Mouse (Mus musculus): ENCODE data around the gene Sgk1.
"Not testable (repeated sequence)": the region's sequence is repeated elsewhere in the genome, so short reads cannot be mapped to it uniquely, and the experiment has no call there.

Sgk1 gene

GRCm38 (mm10) chr10:21868623-21869022 lies 13.4 kb upstream of the Sgk1 start:
- DNase-seq = no peak

GRCm38 (mm10) chr10:21881837-21882183 lies 174 bp upstream of the Sgk1 start:
- DNase-seq = no peak

- DNase-seq = peak; percentile 25
Observed at GRCm38 (mm10) chr10:21883587-21883986, 1.6 kb downstream of the Sgk1 start.

- DNase-seq = no peak
Observed at GRCm38 (mm10) chr10:21884534-21884933, 2.5 kb downstream of the Sgk1 start.

GRCm38 (mm10) chr10:21889141-21889765 lies 7.3 kb downstream of the Sgk1 start:
- DNase-seq = no peak

- no peak for DNase-seq
Observed at GRCm38 (mm10) chr10:21890293-21890692, 8.3 kb downstream of the Sgk1 start.

GRCm38 (mm10) chr10:21891442-21891841 lies 9.5 kb downstream of the Sgk1 start:
- DNase-seq = no peak

- no peak for DNase-seq
Observed at GRCm38 (mm10) chr10:21892104-21892503, 10.1 kb downstream of the Sgk1 start.

GRCm38 (mm10) chr10:21898417-21898816 lies 16.4 kb downstream of the Sgk1 start:
- DNase-seq = no peak

GRCm38 (mm10) chr10:21898851-21899250 lies 16.9 kb downstream of the Sgk1 start:
- not testable (repeated sequence) for DNase-seq

GRCm38 (mm10) chr10:21899397-21899796 lies 17.4 kb downstream of the Sgk1 start:
- no peak for DNase-seq

- no peak for DNase-seq
Observed at GRCm38 (mm10) chr10:21902152-21903140, 20.5 kb downstream of the Sgk1 start.

- no peak for DNase-seq
Observed at GRCm38 (mm10) chr10:21904151-21904550, 22.2 kb downstream of the Sgk1 start.

- DNase-seq = no peak
Observed at GRCm38 (mm10) chr10:21905616-21906015, 23.6 kb downstream of the Sgk1 start.

GRCm38 (mm10) chr10:21906894-21907446 lies 25.0 kb downstream of the Sgk1 start:
- DNase-seq = no peak

GRCm38 (mm10) chr10:21907784-21908183 lies 25.8 kb downstream of the Sgk1 start:
- DNase-seq = no peak

GRCm38 (mm10) chr10:21908686-21909085 lies 26.7 kb downstream of the Sgk1 start:
- no peak for DNase-seq

GRCm38 (mm10) chr10:21910334-21910733 lies 28.4 kb downstream of the Sgk1 start:
- no peak for DNase-seq

- no peak for DNase-seq
Observed at GRCm38 (mm10) chr10:21911303-21911947, 29.4 kb downstream of the Sgk1 start.

- DNase-seq = no peak
Observed at GRCm38 (mm10) chr10:21914751-21915150, 32.8 kb downstream of the Sgk1 start.

- DNase-seq = no peak
Observed at GRCm38 (mm10) chr10:21916301-21917071, 34.5 kb downstream of the Sgk1 start.

- no peak for DNase-seq
Observed at GRCm38 (mm10) chr10:21918016-21918749, 36.2 kb downstream of the Sgk1 start.
